Mouse (Mus musculus): ENCODE measurements around the gene Abhd12. TPM values are rescaled to one million over a fixed set of nuclear protein-coding genes. Genes with fewer than 3 reads are reported as not detected.
A peak's percentile ranks its signal among the peaks of the same experiment; 100 is the strongest.

The Abhd12 gene
- polyA plus RNA-seq, 1 experiment = 44.3 TPM

DNA sequence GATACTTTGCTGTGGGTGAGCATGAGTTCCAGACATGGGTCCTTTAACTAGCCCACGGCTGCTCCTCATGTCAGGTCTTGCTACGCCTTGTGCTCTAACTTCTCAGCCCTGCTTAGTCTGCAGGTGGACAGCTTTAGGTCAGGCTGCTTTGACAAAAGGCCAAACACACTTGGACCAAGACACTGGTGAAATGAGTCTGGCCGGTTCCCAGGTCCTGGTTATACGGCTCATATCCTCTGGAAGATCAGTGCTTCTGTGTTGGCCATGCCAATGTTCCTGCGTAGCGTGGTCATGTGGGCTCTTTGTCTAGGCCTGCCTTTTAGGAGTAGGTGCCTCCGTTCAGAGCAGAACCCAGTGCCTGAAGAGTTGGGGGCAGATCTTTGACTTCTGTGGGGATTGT lies 72.5 kb downstream of the Abhd12 start:
- no peak overlapping the region for H3K4me3 ChIP-seq (ENCODE audit: extremely low read depth, insufficient read depth, insufficient read length)
- WGBS = 85% methylated on average over 7 of the region's 7 CpGs
- peak overlapping the region; percentile 96 for H3K27ac ChIP-seq (ENCODE audit: insufficient read depth, low read length)
- peaks cover 20% of the 10 kb centered on the region for H3K36me3 ChIP-seq (ENCODE audit: control insufficient read depth, insufficient read depth, low read length)
- TF ChIP-seq CTCF (IDR thresholded peaks at IDR 0.05; ENCODE audit: extremely low read depth, insufficient read depth, insufficient read length, insufficient replicate concordance) (no peak), POLR2A (IDR thresholded peaks at IDR 0.05; ENCODE audit: low read depth, low read length) (no peak)
- DNase-seq (ENCODE audit: low read depth in 1 of 2, low spot score in 2 of 2) = no peak
- peaks cover 25% of the 10 kb centered on the region; the same call in 1 of the 2 replicates for H3K4me1 ChIP-seq (ENCODE audit: control insufficient read depth, insufficient read depth, insufficient read length)
- H3K27me3 ChIP-seq (ENCODE audit: control insufficient read depth, insufficient read depth, low read length) = no peaks in the 10 kb centered on the region

DNA sequence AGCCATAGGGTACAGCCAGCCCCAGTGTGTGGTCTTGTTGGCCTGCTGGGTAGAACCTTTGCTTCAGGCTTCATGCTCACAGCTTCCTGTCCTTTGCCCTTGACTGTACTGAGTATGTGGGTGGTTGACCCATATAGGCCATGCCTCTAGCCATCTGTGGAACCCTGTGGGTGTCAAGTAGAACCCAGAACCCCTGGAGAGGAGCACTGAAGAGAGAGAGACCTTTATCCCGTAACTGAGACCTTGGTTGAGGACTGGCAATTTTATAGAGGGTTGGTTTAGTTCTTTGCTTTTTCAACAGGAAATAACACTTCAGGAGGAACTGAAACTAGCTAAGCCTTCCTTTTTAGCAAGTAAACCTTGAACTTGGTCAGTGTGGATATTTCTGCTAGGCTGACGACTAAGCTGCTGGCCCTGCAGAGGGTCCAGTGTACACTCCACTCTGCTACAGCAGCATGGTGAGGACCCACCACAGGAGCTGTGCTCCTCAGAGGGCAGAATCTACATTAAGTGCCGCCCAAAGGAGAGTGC lies 73.6 kb downstream of the Abhd12 start:
- 21% methylated on average over 3 of the region's 3 CpGs for WGBS
- Histone ChIP-seq H3K4me3 (ENCODE audit: extremely low read depth, insufficient read depth, insufficient read length) (no peak overlapping the region), H3K27ac (ENCODE audit: insufficient read depth, low read length) (peak overlapping the region; percentile 96), H3K4me1 (ENCODE audit: control insufficient read depth, insufficient read depth, insufficient read length) (peaks cover 25% of the 10 kb centered on the region; the same call in 1 of the 2 replicates), H3K36me3 (ENCODE audit: control insufficient read depth, insufficient read depth, low read length) (peaks cover 25% of the 10 kb centered on the region), H3K27me3 (ENCODE audit: control insufficient read depth, insufficient read depth, low read length) (no peaks in the 10 kb centered on the region)
- TF ChIP-seq CTCF (IDR thresholded peaks at IDR 0.05; ENCODE audit: extremely low read depth, insufficient read depth, insufficient read length, insufficient replicate concordance) (no peak), POLR2A (IDR thresholded peaks at IDR 0.05; ENCODE audit: low read depth, low read length) (no peak)
- peak; percentile 30 to 32 for DNase-seq (ENCODE audit: low read depth in 1 of 2, low spot score in 2 of 2)

GRCm38 (mm10) chr2:150830011-150830410 lies 74.5 kb downstream of the Abhd12 start:
- WGBS = 93% methylated on average over 2 of the region's 2 CpGs
- Histone ChIP-seq H3K36me3 (ENCODE audit: control insufficient read depth, insufficient read depth, low read length) (peaks cover 25% of the 10 kb centered on the region), H3K4me3 (ENCODE audit: extremely low read depth, insufficient read depth, insufficient read length) (no peak overlapping the region), H3K27ac (ENCODE audit: insufficient read depth, low read length) (peak overlapping the region; percentile 96), H3K4me1 (ENCODE audit: control insufficient read depth, insufficient read depth, insufficient read length) (peaks cover 25% of the 10 kb centered on the region; the same call in 1 of the 2 replicates), H3K27me3 (ENCODE audit: control insufficient read depth, insufficient read depth, low read length) (no peaks in the 10 kb centered on the region)
- no peak for DNase-seq (ENCODE audit: low read depth in 1 of 2, low spot score in 2 of 2)
- TF ChIP-seq CTCF (IDR thresholded peaks at IDR 0.05; ENCODE audit: extremely low read depth, insufficient read depth, insufficient read length, insufficient replicate concordance) (no peak), POLR2A (IDR thresholded peaks at IDR 0.05; ENCODE audit: low read depth, low read length) (no peak)

DNA sequence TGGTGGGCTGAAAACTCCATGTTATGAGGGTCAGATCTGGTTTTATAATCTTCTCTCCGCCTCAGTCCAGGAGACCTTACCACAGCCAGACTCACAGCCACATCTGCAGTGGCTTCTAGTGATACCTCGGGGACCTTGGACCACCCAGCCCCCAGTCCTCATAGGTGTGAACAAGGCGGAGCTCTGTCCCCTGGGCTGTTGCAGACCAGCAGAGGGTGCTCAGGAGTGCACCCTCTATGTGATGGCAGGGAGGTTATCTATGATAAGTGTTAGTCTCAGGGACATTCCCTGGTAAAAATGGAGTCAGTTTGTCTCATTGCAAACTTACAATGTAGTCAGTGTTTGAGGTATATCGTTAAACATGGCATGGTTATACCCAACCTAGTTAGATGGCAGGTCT lies 75.9 kb downstream of the Abhd12 start:
- 88% methylated on average over 4 of the region's 4 CpGs for WGBS
- Histone ChIP-seq H3K27me3 (ENCODE audit: control insufficient read depth, insufficient read depth, low read length) (no peaks in the 10 kb centered on the region), H3K36me3 (ENCODE audit: control insufficient read depth, insufficient read depth, low read length) (peaks cover 27% of the 10 kb centered on the region), H3K4me1 (ENCODE audit: control insufficient read depth, insufficient read depth, insufficient read length) (peaks cover 25% of the 10 kb centered on the region; the same call in 1 of the 2 replicates), H3K27ac (ENCODE audit: insufficient read depth, low read length) (no peak overlapping the region), H3K4me3 (ENCODE audit: extremely low read depth, insufficient read depth, insufficient read length) (no peak overlapping the region)
- TF ChIP-seq CTCF (IDR thresholded peaks at IDR 0.05; ENCODE audit: extremely low read depth, insufficient read depth, insufficient read length, insufficient replicate concordance) (0 out of 2 replicates have a peak, but pooled peaks have one; percentile 21), POLR2A (IDR thresholded peaks at IDR 0.05; ENCODE audit: low read depth, low read length) (no peak)
- DNase-seq (ENCODE audit: low read depth in 1 of 2, low spot score in 2 of 2) = no peak

DNA sequence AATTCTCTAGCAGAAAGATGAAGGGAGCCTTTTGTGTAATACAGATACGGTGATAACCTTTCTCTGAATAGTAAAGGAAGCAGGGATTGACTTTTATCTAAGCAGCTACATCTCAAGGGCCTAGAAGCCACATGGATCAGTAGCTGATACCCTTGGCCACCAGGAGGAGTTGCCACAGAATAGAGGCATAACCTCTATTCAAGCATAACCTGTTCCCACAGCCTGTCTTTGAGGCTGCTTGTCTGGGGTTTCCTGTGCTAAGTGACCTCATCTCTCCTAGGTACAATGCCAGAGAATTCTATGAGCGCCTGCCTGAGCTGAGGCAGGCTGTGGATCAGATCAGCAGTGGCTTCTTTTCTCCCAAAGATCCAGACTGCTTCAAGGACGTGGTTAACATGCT lies 76.4 kb downstream of the Abhd12 start:
- Histone ChIP-seq H3K4me3 (ENCODE audit: extremely low read depth, insufficient read depth, insufficient read length) (no peak overlapping the region), H3K27ac (ENCODE audit: insufficient read depth, low read length) (no peak overlapping the region), H3K27me3 (ENCODE audit: control insufficient read depth, insufficient read depth, low read length) (no peaks in the 10 kb centered on the region), H3K4me1 (ENCODE audit: control insufficient read depth, insufficient read depth, insufficient read length) (peaks cover 25% of the 10 kb centered on the region; the same call in 1 of the 2 replicates), H3K36me3 (ENCODE audit: control insufficient read depth, insufficient read depth, low read length) (peaks cover 23% of the 10 kb centered on the region)
- DNase-seq (ENCODE audit: low read depth in 1 of 2, low spot score in 2 of 2) = no peak
- TF ChIP-seq CTCF (IDR thresholded peaks at IDR 0.05; ENCODE audit: extremely low read depth, insufficient read depth, insufficient read length, insufficient replicate concordance) = no peak
- TF ChIP-seq POLR2A (IDR thresholded peaks at IDR 0.05; ENCODE audit: low read depth, low read length) = no peak
- 92% methylated on average over 3 of the region's 3 CpGs for WGBS

DNA sequence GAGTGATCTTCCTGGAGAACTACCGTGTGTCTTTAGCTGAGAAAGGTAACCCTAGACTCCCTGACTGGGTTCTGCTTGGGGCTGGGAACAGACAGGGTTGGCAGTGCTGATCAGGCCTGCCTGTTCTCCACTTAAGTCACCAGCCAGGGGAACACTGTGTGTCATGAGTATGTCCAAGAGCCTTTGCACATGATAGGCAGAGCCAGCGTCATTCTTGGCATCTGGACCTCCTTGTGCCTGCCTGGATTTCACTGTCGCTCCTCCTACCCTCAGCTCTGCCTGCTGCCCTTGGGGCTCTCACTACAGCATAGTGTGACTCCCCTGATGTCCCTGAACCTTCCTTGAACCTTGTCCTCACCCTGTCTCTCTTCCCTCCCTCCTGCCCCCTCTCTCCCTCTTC lies 78.1 kb downstream of the Abhd12 start:
- WGBS = 93% methylated on average over 3 of the region's 3 CpGs
- H3K36me3 ChIP-seq (ENCODE audit: control insufficient read depth, insufficient read depth, low read length) = peaks cover 24% of the 10 kb centered on the region
- DNase-seq (ENCODE audit: low read depth in 1 of 2, low spot score in 2 of 2) = no peak
- TF ChIP-seq CTCF (IDR thresholded peaks at IDR 0.05; ENCODE audit: extremely low read depth, insufficient read depth, insufficient read length, insufficient replicate concordance) = no peak
- no peak for TF ChIP-seq POLR2A (IDR thresholded peaks at IDR 0.05; ENCODE audit: low read depth, low read length)
- no peaks in the 10 kb centered on the region for H3K27me3 ChIP-seq (ENCODE audit: control insufficient read depth, insufficient read depth, low read length)
- no peak overlapping the region for H3K27ac ChIP-seq (ENCODE audit: insufficient read depth, low read length)
- peaks cover 18% of the 10 kb centered on the region; the same call in 1 of the 2 replicates for H3K4me1 ChIP-seq (ENCODE audit: control insufficient read depth, insufficient read depth, insufficient read length)
- no peak overlapping the region for H3K4me3 ChIP-seq (ENCODE audit: extremely low read depth, insufficient read depth, insufficient read length)

DNA sequence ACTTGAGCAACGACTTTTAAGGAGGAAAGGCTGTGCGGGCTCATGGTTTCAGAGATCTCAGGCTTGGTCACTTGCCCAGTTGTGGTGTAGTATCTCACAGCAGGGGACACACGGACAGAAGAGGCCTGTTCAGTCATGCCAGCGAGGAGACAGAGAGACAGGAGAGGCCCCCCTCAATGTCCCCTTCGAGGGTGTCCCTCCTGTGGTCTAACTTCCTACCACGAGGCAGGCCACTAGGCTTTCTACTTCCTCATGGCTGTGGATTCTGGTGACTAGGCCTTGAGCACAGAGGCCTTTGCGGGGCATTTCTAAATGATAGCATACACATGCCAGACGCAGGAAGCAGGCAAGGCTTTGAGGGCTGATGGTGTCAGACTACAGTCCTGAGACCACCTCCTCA lies 81.6 kb downstream of the Abhd12 start:
- H3K36me3 ChIP-seq (ENCODE audit: control insufficient read depth, insufficient read depth, low read length) = peaks cover 35% of the 10 kb centered on the region
- no peak for DNase-seq (ENCODE audit: low read depth in 1 of 2, low spot score in 2 of 2)
- H3K27me3 ChIP-seq (ENCODE audit: control insufficient read depth, insufficient read depth, low read length) = no peaks in the 10 kb centered on the region
- no peak overlapping the region for H3K4me3 ChIP-seq (ENCODE audit: extremely low read depth, insufficient read depth, insufficient read length)
- H3K4me1 ChIP-seq (ENCODE audit: control insufficient read depth, insufficient read depth, insufficient read length) = no peaks in the 10 kb centered on the region
- no peak for TF ChIP-seq POLR2A (IDR thresholded peaks at IDR 0.05; ENCODE audit: low read depth, low read length)
- TF ChIP-seq CTCF (IDR thresholded peaks at IDR 0.05; ENCODE audit: extremely low read depth, insufficient read depth, insufficient read length, insufficient replicate concordance) = no peak
- H3K27ac ChIP-seq (ENCODE audit: insufficient read depth, low read length) = no peak overlapping the region
- 52% methylated on average over 8 of the region's 8 CpGs for WGBS
